Mouse (Mus musculus): Measurements from ENCODE around the gene Atp1a3.

DNA sequence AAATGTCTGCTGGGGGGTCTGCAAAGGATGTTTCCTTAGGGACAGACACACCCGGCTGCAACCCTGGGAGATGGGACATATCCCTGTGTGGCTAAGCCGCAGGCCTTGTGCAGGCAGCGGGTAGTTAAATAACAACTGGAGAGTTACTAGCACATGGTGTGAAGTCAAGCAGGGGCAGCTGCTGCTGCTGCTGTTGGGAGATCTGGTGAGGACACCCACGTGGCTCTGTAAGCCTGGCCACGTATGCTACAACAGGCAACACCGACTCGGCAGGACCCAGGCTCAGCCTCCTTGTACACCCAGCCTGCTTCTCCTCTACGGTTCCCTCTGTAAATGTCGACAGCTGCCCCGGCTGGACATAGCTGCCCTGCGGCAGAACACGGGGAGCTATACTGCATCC, 36.2 kb upstream of the Atp1a3 start:
- TF ChIP-seq CTCF (IDR thresholded peaks at IDR 0.05) (no peak), EP300 (IDR thresholded peaks at IDR 0.05) (no peak)
